Mouse (Mus musculus): ENCODE data around the gene Mgat5. TPM values are rescaled to one million over a fixed set of nuclear protein-coding genes. Genes with fewer than 3 reads are reported as not detected.
A peak's percentile ranks its signal among the peaks of the same experiment; 100 is the strongest.

The Mgat5 gene
- total RNA-seq, 2 experiments from 2014 or later: 12.4 to 14.3 TPM

GRCm38 (mm10) chr1:127307361-127307760 is 102.5 kb downstream of the Mgat5 start:
- no peak for DNase-seq

- no peak for DNase-seq
These were observed 103.5 kb downstream of the Mgat5 start for GRCm38 (mm10) chr1:127308207-127308725.

- DNase-seq: no peak
These were observed 104.3 kb downstream of the Mgat5 start for GRCm38 (mm10) chr1:127308989-127309701.

- DNase-seq: no peak
These were observed 105.2 kb downstream of the Mgat5 start for GRCm38 (mm10) chr1:127310011-127310410.

GRCm38 (mm10) chr1:127310703-127311102 is 105.9 kb downstream of the Mgat5 start:
- DNase-seq: no peak

- DNase-seq: no peak
These were observed 109.0 kb downstream of the Mgat5 start for GRCm38 (mm10) chr1:127313652-127314350.

- no peak for DNase-seq
These were observed 111.2 kb downstream of the Mgat5 start for GRCm38 (mm10) chr1:127315763-127316627.

GRCm38 (mm10) chr1:127316651-127317050 is 111.8 kb downstream of the Mgat5 start:
- DNase-seq: no peak

GRCm38 (mm10) chr1:127317541-127317940 is 112.7 kb downstream of the Mgat5 start:
- no peak for DNase-seq

- no peak for DNase-seq
These were observed 113.7 kb downstream of the Mgat5 start for GRCm38 (mm10) chr1:127318486-127318885.

GRCm38 (mm10) chr1:127319768-127320167 is 115.0 kb downstream of the Mgat5 start:
- no peak for DNase-seq

- no peak for DNase-seq
These were observed 116.1 kb downstream of the Mgat5 start for GRCm38 (mm10) chr1:127320956-127321355.

- DNase-seq: no peak
These were observed 116.8 kb downstream of the Mgat5 start for GRCm38 (mm10) chr1:127321638-127322037.

- no peak for DNase-seq
These were observed 117.5 kb downstream of the Mgat5 start for GRCm38 (mm10) chr1:127322169-127322805.

GRCm38 (mm10) chr1:127325601-127326198 is 120.9 kb downstream of the Mgat5 start:
- no peak for DNase-seq

GRCm38 (mm10) chr1:127327773-127328172 is 123.0 kb downstream of the Mgat5 start:
- DNase-seq: no peak

GRCm38 (mm10) chr1:127328354-127328875 is 123.6 kb downstream of the Mgat5 start:
- no peak for DNase-seq

GRCm38 (mm10) chr1:127329810-127330209 is 125.0 kb downstream of the Mgat5 start:
- peak; percentile 63 for DNase-seq

- no peak for DNase-seq
These were observed 132.9 kb downstream of the Mgat5 start for GRCm38 (mm10) chr1:127337740-127338139.

- peak; percentile 65 for DNase-seq
These were observed 134.1 kb downstream of the Mgat5 start for GRCm38 (mm10) chr1:127338833-127339487.

GRCm38 (mm10) chr1:127340296-127340695 is 135.5 kb downstream of the Mgat5 start:
- DNase-seq: no peak
